Mouse (Mus musculus): ENCODE results near the gene Srp54a. TPM values are rescaled to one million over a fixed set of nuclear protein-coding genes. Genes with fewer than 3 reads are reported as not detected.
"Not testable (repeated sequence)": the region's sequence is repeated elsewhere in the genome, so short reads cannot be mapped to it uniquely, and the experiment has no call there.

The Srp54a gene
- polyA plus RNA-seq, 1 experiment from 2014 or later = 72.2 TPM

DNA sequence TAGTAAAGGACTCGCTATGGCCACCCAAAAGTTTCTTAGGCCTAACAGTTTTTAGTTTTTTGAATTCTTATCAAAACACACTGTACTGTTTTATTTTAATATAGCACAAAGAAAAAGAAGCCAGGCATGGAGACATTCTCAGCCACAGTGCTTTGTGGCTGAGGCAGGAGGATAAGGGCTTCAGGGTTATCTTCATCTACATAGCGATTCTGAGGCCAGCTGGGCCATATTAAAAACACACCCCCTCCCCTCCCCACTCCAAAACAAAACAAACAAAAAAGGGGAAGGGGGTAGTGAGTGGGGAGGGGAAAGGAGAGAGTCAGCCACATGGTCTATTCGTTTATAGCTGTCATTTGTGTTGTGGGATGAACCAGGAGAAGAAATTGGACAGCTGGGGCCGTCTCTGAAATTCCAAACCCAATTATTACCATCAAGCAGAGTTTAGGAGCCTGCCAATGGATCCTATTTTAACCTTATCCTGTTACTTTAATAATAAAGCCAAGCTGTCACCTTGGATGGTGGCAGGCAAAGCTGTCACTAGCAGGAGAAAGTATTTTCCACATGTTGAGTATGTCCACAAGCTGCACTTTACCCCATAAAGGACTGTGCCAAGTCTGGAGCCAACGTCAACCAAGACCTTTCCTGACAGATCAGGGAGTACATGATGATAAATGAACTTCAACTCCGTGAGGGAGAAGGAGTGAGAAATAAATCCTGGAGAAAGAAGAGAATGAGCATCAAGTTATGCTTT lies 21.0 kb upstream of the Srp54a start:
- Histone ChIP-seq H3K4me2 (ENCODE audit: low read depth, low read length) (no peak overlapping the region), H3K9me3 (replicated peaks; ENCODE audit: control insufficient read depth, low read length) (no peaks in the 10 kb centered on the region), H3K4me1 (ENCODE audit: control insufficient read depth, low read depth, low read length) (peaks cover 44% of the 10 kb centered on the region), H3K36me3 (ENCODE audit: control insufficient read depth, insufficient read depth) (no peaks in the 10 kb centered on the region), H3K27me3 (ENCODE audit: control insufficient read depth, insufficient read depth, low read depth, low read length) (no peaks in the 10 kb centered on the region), H3K27ac (ENCODE audit: low read length) (peak overlapping the region; percentile 75), H3K4me3 (ENCODE audit: low read depth, low read length) (no peak overlapping the region), H3K9ac (ENCODE audit: low read depth, low read length) (peak overlapping the region; percentile 17; the same call in 1 of the 2 replicates)
- ATAC-seq (ENCODE audit: low read depth) = no peak
- 57% methylated on average over 6 of the region's 6 CpGs for WGBS (ENCODE audit: insufficient replicate concordance)

DNA sequence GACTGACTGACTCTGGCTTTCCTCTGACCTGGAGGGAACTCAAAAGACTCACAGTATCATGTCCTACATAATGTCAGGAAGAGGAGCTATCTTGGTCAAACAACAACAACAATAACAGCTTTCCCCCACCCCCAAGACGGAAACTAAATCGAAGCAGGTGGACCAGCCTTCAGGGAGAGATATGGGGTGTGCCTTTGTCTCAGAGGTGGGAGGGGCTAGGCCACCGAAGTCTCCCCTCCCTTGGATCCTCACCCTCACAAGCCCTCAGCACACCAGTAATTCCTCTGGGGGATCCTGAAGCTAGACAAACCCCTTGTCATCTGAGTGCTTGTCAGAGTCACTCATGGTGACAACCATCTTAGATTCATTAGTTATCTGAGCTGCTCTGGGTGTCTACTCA lies 20.2 kb upstream of the Srp54a start:
- peaks cover 39% of the 10 kb centered on the region for H3K4me1 ChIP-seq (ENCODE audit: control insufficient read depth, low read depth, low read length)
- WGBS (ENCODE audit: insufficient replicate concordance) = 8% methylated on average over 3 of the region's 3 CpGs

DNA sequence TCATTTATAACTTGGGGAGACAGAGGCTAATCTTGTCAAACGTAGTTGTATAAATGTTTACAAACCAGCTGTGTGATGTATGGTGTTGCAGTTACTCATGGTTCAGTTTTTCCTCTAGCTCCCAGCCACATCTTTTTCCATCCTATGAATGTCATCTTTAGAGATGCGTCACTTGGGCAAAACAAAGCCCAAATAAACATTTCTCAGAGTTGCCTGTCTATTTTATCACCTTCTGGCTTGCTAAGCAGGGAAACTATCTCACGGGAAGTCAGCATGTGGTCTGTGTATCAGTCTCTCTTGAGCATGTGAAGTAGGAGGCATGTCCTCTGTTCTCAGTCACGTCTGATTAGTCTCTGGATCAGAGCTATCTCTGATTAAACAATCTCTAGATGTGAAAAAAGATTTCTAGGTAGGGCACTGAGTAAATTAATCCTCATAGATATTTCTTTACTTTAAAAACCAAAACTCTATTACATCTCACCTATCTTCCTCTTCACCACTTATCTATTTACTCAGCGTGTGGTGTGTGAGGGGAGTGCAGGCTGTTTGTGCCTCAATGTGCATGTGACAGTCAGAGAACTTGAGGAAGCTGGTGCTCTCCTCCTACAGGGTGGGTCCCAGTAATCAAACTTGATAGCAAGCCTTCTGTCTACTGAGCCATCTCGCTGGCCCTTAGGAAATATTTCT lies 19.7 kb upstream of the Srp54a start:
- Histone ChIP-seq H3K4me2 (ENCODE audit: low read depth, low read length) (peak overlapping the region; percentile 1; the same call in 1 of the 2 replicates), H3K9ac (ENCODE audit: low read depth, low read length) (no peak overlapping the region), H3K27ac (ENCODE audit: low read length) (peak overlapping the region; percentile 75), H3K4me3 (ENCODE audit: low read depth, low read length) (no peak overlapping the region), H3K27me3 (ENCODE audit: control insufficient read depth, insufficient read depth, low read depth, low read length) (no peaks in the 10 kb centered on the region), H3K4me1 (ENCODE audit: control insufficient read depth, low read depth, low read length) (peaks cover 36% of the 10 kb centered on the region), H3K36me3 (ENCODE audit: control insufficient read depth, insufficient read depth) (no peaks in the 10 kb centered on the region), H3K9me3 (replicated peaks; ENCODE audit: control insufficient read depth, low read length) (no peaks in the 10 kb centered on the region)
- WGBS (ENCODE audit: insufficient replicate concordance) = 28% methylated on average over 6 of the region's 6 CpGs
- ATAC-seq (ENCODE audit: low read depth) = peak; percentile 85

More for the DNA sequence above, 20.2 kb upstream of the Srp54a start:
- H3K36me3 ChIP-seq (ENCODE audit: control insufficient read depth, insufficient read depth) = no peaks in the 10 kb centered on the region
- peak overlapping the region; percentile 75 for H3K27ac ChIP-seq (ENCODE audit: low read length)
- peak; percentile 71 for ATAC-seq (ENCODE audit: low read depth)
- H3K4me3 ChIP-seq (ENCODE audit: low read depth, low read length) = no peak overlapping the region
- peak overlapping the region; percentile 1; the same call in 1 of the 2 replicates for H3K4me2 ChIP-seq (ENCODE audit: low read depth, low read length)
- no peaks in the 10 kb centered on the region for H3K9me3 ChIP-seq (replicated peaks; ENCODE audit: control insufficient read depth, low read length)
- no peak overlapping the region; the same call in 1 of the 2 replicates for H3K9ac ChIP-seq (ENCODE audit: low read depth, low read length)
- no peaks in the 10 kb centered on the region for H3K27me3 ChIP-seq (ENCODE audit: control insufficient read depth, insufficient read depth, low read depth, low read length)

DNA sequence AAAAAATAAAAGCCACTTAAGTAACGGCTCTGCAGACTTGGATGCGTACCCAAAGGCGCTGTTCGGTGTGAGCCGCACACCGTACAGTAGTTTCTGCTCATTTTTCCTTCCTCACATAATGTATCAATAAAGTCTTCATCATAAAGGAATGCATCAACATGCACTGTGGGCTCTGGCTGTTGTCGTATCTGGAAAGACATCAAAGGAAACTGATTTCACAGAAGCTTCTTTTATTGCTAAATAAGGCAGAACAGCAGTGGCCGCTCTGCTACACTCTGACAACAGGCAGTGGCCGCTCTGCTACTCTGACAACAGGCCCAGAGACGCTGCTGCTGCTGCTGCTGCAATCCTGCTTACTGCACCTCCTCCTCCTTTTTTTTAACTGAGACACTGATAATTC lies 19.1 kb upstream of the Srp54a start:
- no peaks in the 10 kb centered on the region for H3K27me3 ChIP-seq (ENCODE audit: control insufficient read depth, insufficient read depth, low read depth, low read length)
- WGBS (ENCODE audit: insufficient replicate concordance) = 79% methylated on average over 10 of the region's 10 CpGs
- no peaks in the 10 kb centered on the region for H3K9me3 ChIP-seq (replicated peaks; ENCODE audit: control insufficient read depth, low read length)
- peaks cover 36% of the 10 kb centered on the region for H3K4me1 ChIP-seq (ENCODE audit: control insufficient read depth, low read depth, low read length)
- no peak overlapping the region for H3K4me2 ChIP-seq (ENCODE audit: low read depth, low read length)
- H3K27ac ChIP-seq (ENCODE audit: low read length) = peak overlapping the region; percentile 75
- no peak overlapping the region for H3K9ac ChIP-seq (ENCODE audit: low read depth, low read length)
- H3K4me3 ChIP-seq (ENCODE audit: low read depth, low read length) = no peak overlapping the region
- H3K36me3 ChIP-seq (ENCODE audit: control insufficient read depth, insufficient read depth) = no peaks in the 10 kb centered on the region
- no peak for ATAC-seq (ENCODE audit: low read depth)

DNA sequence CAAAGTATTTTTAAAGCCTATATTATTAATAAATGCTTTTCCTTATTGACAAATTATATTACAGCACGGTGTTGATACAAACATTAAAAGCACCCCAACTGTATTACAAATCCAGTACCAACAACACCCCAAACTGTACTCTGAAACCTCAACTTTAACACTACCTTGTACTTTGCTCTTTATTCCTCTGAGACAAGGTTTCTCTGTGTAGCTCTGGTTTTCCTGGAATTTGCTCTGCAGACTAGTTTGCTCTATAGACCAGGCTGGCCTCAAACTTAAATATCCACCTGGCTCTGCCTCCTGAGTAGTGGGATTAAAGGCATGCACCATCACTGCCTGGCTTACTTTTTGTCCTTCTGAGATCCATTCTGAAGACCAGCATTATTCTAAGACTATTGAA lies 17.9 kb upstream of the Srp54a start:
- Histone ChIP-seq H3K9me3 (replicated peaks; ENCODE audit: control insufficient read depth, low read length) (no peaks in the 10 kb centered on the region), H3K36me3 (ENCODE audit: control insufficient read depth, insufficient read depth) (no peaks in the 10 kb centered on the region), H3K27ac (ENCODE audit: low read length) (no peak overlapping the region), H3K27me3 (ENCODE audit: control insufficient read depth, insufficient read depth, low read depth, low read length) (no peaks in the 10 kb centered on the region), H3K4me3 (ENCODE audit: low read depth, low read length) (no peak overlapping the region), H3K4me2 (ENCODE audit: low read depth, low read length) (no peak overlapping the region), H3K4me1 (ENCODE audit: control insufficient read depth, low read depth, low read length) (peaks cover 33% of the 10 kb centered on the region), H3K9ac (ENCODE audit: low read depth, low read length) (no peak overlapping the region)
- 72% methylated on average over 1 of the region's 1 CpGs for WGBS (ENCODE audit: insufficient replicate concordance)
- no peak for ATAC-seq (ENCODE audit: low read depth)

DNA sequence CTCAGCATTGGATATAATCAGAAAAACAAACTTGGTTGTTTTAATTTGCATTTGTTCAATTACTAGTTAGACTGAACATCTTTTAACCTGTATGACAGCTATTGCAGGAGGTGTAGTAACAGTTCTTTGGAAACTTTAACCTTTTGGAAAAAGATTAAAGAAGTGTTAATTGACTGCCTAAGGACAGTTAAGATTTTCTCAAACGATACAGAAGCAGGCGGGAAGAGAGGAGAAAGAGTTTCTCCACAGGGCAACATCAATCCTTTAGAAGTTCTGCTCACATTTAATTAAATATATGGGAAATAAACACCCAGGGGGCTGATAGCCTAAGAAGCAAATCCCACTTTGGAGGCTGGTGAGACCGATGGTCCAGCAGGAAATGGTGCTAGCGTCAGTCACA lies 7.6 kb upstream of the Srp54a start:
- Histone ChIP-seq H3K36me3 (ENCODE audit: control insufficient read depth, insufficient read depth) (no peaks in the 10 kb centered on the region), H3K4me1 (ENCODE audit: control insufficient read depth, low read depth, low read length) (peaks cover 13% of the 10 kb centered on the region), H3K4me3 (ENCODE audit: low read depth, low read length) (no peak overlapping the region), H3K27ac (ENCODE audit: low read length) (no peak overlapping the region), H3K9ac (ENCODE audit: low read depth, low read length) (no peak overlapping the region), H3K4me2 (ENCODE audit: low read depth, low read length) (no peak overlapping the region), H3K27me3 (ENCODE audit: control insufficient read depth, insufficient read depth, low read depth, low read length) (no peaks in the 10 kb centered on the region), H3K9me3 (replicated peaks; ENCODE audit: control insufficient read depth, low read length) (no peaks in the 10 kb centered on the region)
- WGBS (ENCODE audit: insufficient replicate concordance) = 71% methylated on average over 4 of the region's 4 CpGs
- no peak for ATAC-seq (ENCODE audit: low read depth)

DNA sequence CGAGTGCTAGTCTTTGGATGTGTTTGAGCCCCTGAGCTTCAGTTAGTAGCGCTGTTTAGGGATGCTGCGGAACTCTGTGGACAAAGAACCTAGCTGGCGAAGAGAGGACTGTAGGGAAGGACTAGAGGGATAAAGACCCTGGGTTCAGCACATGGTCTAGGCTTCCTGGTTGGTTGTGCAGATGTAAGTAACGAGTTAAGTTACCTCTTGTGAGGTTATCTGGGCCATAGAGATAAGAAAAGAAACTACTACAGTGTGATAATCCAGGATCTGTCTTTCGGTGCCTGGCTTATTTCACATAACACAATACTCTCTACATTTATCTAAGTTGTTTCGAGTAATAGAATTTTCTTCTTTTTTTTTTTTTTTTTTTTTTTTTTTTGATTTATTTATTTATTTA lies 6.4 kb upstream of the Srp54a start:
- 49% methylated on average over 7 of the region's 7 CpGs for WGBS (ENCODE audit: insufficient replicate concordance)
- no peak overlapping the region for H3K4me3 ChIP-seq (ENCODE audit: low read depth, low read length)
- H3K4me1 ChIP-seq (ENCODE audit: control insufficient read depth, low read depth, low read length) = peaks cover 16% of the 10 kb centered on the region
- H3K9ac ChIP-seq (ENCODE audit: low read depth, low read length) = 0 out of 2 replicates have a peak overlapping the region, but pooled peaks have one; percentile 6
- no peak overlapping the region for H3K4me2 ChIP-seq (ENCODE audit: low read depth, low read length)
- no peaks in the 10 kb centered on the region for H3K36me3 ChIP-seq (ENCODE audit: control insufficient read depth, insufficient read depth)
- H3K27ac ChIP-seq (ENCODE audit: low read length) = peak overlapping the region; percentile 38; the same call in 1 of the 2 replicates
- ATAC-seq (ENCODE audit: low read depth) = peak; percentile 82
- H3K27me3 ChIP-seq (ENCODE audit: control insufficient read depth, insufficient read depth, low read depth, low read length) = no peaks in the 10 kb centered on the region
- H3K9me3 ChIP-seq (replicated peaks; ENCODE audit: control insufficient read depth, low read length) = no peaks in the 10 kb centered on the region

DNA sequence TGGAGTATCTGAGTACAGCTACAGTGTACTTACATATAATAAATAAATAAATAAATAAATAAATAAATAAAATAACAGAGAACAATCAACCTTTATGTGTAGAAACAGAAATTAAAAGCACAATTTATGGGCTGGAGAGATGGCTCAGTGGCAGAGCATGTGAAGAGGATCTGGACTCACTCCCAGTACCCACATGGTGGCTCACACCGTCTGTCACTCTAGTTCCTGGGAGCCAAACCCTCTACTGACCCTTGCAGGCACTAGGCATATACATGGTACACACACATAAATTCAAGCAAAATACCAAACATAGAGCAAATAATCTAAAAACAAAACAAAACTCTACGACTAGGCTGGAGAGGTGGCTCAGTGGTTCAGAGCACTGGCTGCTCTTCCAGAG lies 4.8 kb upstream of the Srp54a start:
- H3K4me1 ChIP-seq (ENCODE audit: control insufficient read depth, low read depth, low read length) = peaks cover 16% of the 10 kb centered on the region
- H3K27me3 ChIP-seq (ENCODE audit: control insufficient read depth, insufficient read depth, low read depth, low read length) = no peaks in the 10 kb centered on the region
- H3K9me3 ChIP-seq (replicated peaks; ENCODE audit: control insufficient read depth, low read length) = no peaks in the 10 kb centered on the region
- WGBS (ENCODE audit: insufficient replicate concordance) = 82% methylated on average over 2 of the region's 2 CpGs
- no peak overlapping the region for H3K4me3 ChIP-seq (ENCODE audit: low read depth, low read length)
- no peak for ATAC-seq (ENCODE audit: low read depth)
- H3K27ac ChIP-seq (ENCODE audit: low read length) = no peak overlapping the region
- no peaks in the 10 kb centered on the region for H3K36me3 ChIP-seq (ENCODE audit: control insufficient read depth, insufficient read depth)
- no peak overlapping the region for H3K9ac ChIP-seq (ENCODE audit: low read depth, low read length)
- H3K4me2 ChIP-seq (ENCODE audit: low read depth, low read length) = no peak overlapping the region

DNA sequence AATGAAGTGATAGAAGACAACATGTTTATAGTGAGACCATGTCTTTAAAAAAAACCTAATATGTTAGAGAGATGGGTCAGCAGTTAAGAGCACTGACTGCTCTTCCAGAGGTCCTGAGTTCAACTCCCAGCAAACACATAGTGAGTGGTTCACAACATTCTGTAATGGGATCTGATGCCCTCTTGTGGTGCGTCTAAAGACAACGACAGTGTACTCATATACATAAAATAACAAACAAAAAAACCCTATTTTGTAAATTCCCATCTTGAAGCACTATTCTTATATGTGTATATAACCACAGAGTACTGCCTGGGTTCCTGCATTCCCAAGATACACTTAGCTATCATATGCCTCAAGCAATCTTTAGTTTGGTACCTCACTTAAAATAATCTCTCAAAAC lies 1.4 kb upstream of the Srp54a start:
- not testable (repeated sequence) for ATAC-seq (ENCODE audit: low read depth); H3K27ac ChIP-seq (ENCODE audit: low read length); H3K9ac ChIP-seq (ENCODE audit: low read depth, low read length); H3K9me3 ChIP-seq (replicated peaks; ENCODE audit: control insufficient read depth, low read length); H3K27me3 ChIP-seq (ENCODE audit: control insufficient read depth, insufficient read depth, low read depth, low read length); H3K4me1 ChIP-seq (ENCODE audit: control insufficient read depth, low read depth, low read length); H3K36me3 ChIP-seq (ENCODE audit: control insufficient read depth, insufficient read depth)
- peak overlapping the region; percentile 36; the same call in 1 of the 2 replicates for H3K4me3 ChIP-seq (ENCODE audit: low read depth, low read length)
- H3K4me2 ChIP-seq (ENCODE audit: low read depth, low read length) = peak overlapping the region; percentile 48
- 29% methylated on average over 2 of the region's 2 CpGs for WGBS (ENCODE audit: insufficient replicate concordance)

Data from liver, embryonic 16.5 days (tissue).